Mouse (Mus musculus) spleen, adult 2 months (tissue): ENCODE measurements around the gene Kif1b. TPM values are rescaled to one million over a fixed set of nuclear protein-coding genes. Genes with fewer than 3 reads are reported as not detected.

Experiments used
- DNase-seq, 2 experiments: peaks; one replicate each; pipeline versions ENCODE4 v3.0.0 to v3.0.0-alpha.2; 2012 to 2021; ENCODE audit warnings: low spot score in 2 of 2, low read depth in 1 of 2
- H3K27ac ChIP-seq: fragments of 200-500 bp; 2 replicates; pipeline ENCODE4 v1.5.1; 2012; ENCODE audit warnings: low read length, inconsistent platforms; ENCODE audit not compliant: insufficient read depth
- H3K27me3 ChIP-seq: fragments of 200-500 bp; 2 replicates; pipeline ENCODE4 v1.6.1; 2012; ENCODE audit warnings: mild to moderate bottlenecking, moderate library complexity, low read length, inconsistent platforms; ENCODE audit not compliant: control insufficient read depth, insufficient read depth
- H3K36me3 ChIP-seq: fragments of 200-500 bp; 2 replicates; pipeline ENCODE4 v1.6.1; 2012; ENCODE audit warnings: mild to moderate bottlenecking, low read length, inconsistent platforms; ENCODE audit not compliant: control insufficient read depth, insufficient read depth
- H3K4me1 ChIP-seq: fragments of 200-500 bp; 2 replicates; pipeline ENCODE4 v1.6.1; 2011; ENCODE audit warnings: inconsistent platforms; ENCODE audit not compliant: control insufficient read depth, insufficient read depth, insufficient read length
- H3K4me3 ChIP-seq: fragments of 200-500 bp; 2 replicates; pipeline ENCODE4 v1.5.1; 2011; ENCODE audit warnings: mild to moderate bottlenecking, inconsistent platforms; ENCODE audit not compliant: insufficient read depth, insufficient read length; ENCODE audit errors: extremely low read depth
- CTCF ChIP-seq: fragments of 200-500 bp; IDR thresholded peaks from 2 replicates; pipeline ENCODE4 v1.5.1; 2011; ENCODE audit warnings: mild to moderate bottlenecking, inconsistent platforms; ENCODE audit not compliant: insufficient read depth, insufficient read length, insufficient replicate concordance; ENCODE audit errors: extremely low read depth
- POLR2A ChIP-seq: fragments of 200-500 bp; IDR thresholded peaks from 2 replicates; pipeline ENCODE4 v1.6.1; 2011; ENCODE audit warnings: low read depth, low read length, inconsistent platforms
- WGBS: fragments of 180-500 bp; shearing (Covaris S2); methylation state at CpG from one replicate; pipeline ENCODE4 v1.1.7; 2018; 5-methylcytosine and 5-hydroxymethylcytosine counted together
- polyA plus RNA-seq: library from polyadenylated mRNA; depleted of rRNA; stranded (reverse); fragments of >200 nt; gene quantifications from 2 replicates; pipeline ENCODE4 v1.2.3, GENCODE M21; 2012

The Kif1b gene
- polyA plus RNA-seq, 1 experiment = 12.6 TPM

DNA sequence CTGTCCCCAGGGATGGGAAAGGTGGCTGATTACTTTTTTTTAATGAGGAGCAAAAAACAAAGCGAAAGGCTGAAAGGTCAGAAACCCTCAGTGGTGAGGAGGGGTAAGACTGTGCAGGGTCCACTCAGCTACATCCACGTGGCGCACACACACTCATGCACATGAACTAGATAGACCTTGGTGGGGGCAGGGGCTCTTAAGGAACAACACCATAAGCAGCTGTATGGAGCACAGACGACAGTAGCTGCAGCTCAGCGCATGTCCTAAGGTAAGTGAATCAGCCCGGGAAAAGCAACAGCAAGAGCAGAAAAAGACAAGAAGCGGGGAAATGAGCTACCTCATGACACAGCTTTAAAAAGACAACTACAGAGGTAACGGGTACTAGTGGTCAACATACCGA is 44.3 kb downstream of the Kif1b start:
- no peak overlapping the region for H3K4me3 ChIP-seq
- H3K36me3 ChIP-seq = peaks cover 1% of the 10 kb centered on the region; the same call in 1 of the 2 replicates
- no peak for DNase-seq
- TF ChIP-seq CTCF (no peak), POLR2A (no peak)
- no peak overlapping the region for H3K27ac ChIP-seq
- no peaks in the 10 kb centered on the region for H3K4me1 ChIP-seq
- 89% methylated on average over 9 of the region's 9 CpGs for WGBS
- no peaks in the 10 kb centered on the region for H3K27me3 ChIP-seq

DNA sequence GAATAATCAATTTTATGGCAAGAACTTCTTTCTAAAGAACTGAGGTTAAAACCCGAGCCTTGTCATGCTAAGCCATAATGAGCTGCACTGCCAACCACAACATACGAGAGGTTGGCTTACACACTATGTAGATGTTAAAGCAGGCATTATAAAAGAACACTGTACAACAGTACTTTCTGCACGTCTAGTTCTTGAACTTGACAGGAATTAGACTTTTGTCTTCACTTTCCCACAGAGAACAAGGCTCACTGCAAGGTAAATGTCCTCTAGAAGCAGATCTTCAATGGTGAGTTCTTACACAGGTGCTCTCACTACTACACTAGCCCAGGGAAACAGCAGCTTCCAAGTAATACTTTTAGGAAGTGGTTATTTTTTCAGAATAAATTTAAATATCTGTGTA is 46.0 kb downstream of the Kif1b start:
- Histone ChIP-seq H3K27ac (no peak overlapping the region), H3K4me1 (no peaks in the 10 kb centered on the region), H3K4me3 (no peak overlapping the region), H3K36me3 (peaks cover 1% of the 10 kb centered on the region; the same call in 1 of the 2 replicates), H3K27me3 (no peaks in the 10 kb centered on the region)
- TF ChIP-seq POLR2A = no peak
- TF ChIP-seq CTCF = no peak
- WGBS = 81% methylated on average over 3 of the region's 3 CpGs
- no peak for DNase-seq

DNA sequence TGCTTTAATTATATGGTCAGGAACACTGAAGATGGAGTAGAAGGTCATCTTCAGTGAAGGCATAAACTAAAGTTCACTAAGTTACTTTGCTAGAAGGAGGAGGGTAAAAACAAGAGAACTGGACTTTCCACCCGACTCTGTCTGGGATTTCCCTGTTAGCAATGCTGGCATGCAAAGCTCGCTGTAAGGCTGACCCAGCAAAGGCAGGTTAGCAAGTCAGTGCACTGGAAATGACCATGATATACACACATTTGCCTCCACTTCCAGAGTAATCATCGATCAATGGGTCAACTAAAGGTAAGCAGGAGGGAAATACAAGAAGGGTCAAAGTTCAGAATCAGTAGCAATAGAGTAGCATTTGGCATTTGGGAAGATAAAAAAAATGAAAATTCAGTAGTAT is 46.6 kb downstream of the Kif1b start:
- Histone ChIP-seq H3K4me3 (no peak overlapping the region), H3K27me3 (no peaks in the 10 kb centered on the region), H3K4me1 (no peaks in the 10 kb centered on the region), H3K27ac (no peak overlapping the region), H3K36me3 (no peaks in the 10 kb centered on the region; the same call in 1 of the 2 replicates)
- no peak for DNase-seq
- 83% methylated on average over 3 of the region's 3 CpGs for WGBS
- TF ChIP-seq CTCF (no peak), POLR2A (no peak)

DNA sequence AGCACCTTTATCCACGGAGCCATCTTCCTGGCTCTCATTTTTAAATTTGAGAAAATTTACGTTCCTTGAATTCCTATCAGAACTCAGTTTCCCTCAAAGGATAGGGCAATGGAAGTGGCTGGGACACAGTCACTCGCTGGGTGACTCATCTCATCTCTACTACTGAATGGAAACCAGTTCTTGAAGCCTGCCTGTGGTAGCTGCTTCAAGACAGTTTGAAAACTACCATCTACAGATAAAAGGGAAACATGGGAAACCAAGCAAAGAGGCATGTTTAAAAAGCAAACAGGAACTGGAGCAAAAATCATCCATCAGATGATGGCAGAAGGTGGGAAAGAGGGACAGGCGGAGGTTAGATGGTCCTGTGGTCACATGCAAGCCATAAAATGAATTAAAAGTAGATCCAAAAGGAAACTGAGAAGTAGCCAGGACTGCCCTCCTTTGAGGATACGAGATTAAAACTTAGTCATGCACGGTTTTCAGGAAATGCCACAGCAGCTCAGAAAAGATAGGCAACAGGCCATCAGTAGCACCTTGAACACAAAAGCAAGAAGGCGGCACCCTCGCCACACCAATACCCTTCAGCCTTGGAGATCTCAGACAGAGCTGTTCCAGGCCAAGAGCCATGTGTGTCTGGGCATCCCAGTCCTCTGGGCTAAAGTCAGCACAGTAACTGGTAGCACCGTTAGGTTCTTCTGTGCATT is 48.0 kb downstream of the Kif1b start:
- Histone ChIP-seq H3K4me3 (no peak overlapping the region), H3K4me1 (no peaks in the 10 kb centered on the region), H3K36me3 (no peaks in the 10 kb centered on the region; the same call in 1 of the 2 replicates), H3K27me3 (no peaks in the 10 kb centered on the region), H3K27ac (no peak overlapping the region)
- 78% methylated on average over 9 of the region's 9 CpGs for WGBS
- no peak for DNase-seq
- TF ChIP-seq CTCF = no peak
- TF ChIP-seq POLR2A = no peak

DNA sequence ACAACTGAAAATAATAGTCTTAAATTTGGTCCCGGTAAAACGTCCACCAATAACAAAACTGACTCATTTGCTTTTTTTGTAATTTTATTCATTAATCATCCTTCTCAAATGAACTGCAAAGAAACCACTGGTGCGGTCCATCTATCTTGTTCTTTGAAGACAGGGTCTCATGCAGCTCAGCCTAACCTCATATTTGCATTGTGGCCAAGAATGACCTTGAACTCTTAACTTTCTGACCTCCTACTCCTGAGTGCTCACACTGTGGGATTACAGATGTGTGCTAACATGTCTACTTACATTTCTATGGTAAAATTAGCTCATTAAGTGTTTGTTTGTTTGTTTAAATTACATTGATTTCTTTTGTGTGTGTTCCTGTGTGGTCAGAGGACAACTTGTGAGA is 48.6 kb downstream of the Kif1b start:
- Histone ChIP-seq H3K27ac (no peak overlapping the region), H3K36me3 (no peaks in the 10 kb centered on the region; the same call in 1 of the 2 replicates), H3K4me1 (no peaks in the 10 kb centered on the region), H3K4me3 (no peak overlapping the region), H3K27me3 (no peaks in the 10 kb centered on the region)
- no peak for DNase-seq
- 90% methylated on average over 3 of the region's 3 CpGs for WGBS
- TF ChIP-seq CTCF (no peak), POLR2A (no peak)

DNA sequence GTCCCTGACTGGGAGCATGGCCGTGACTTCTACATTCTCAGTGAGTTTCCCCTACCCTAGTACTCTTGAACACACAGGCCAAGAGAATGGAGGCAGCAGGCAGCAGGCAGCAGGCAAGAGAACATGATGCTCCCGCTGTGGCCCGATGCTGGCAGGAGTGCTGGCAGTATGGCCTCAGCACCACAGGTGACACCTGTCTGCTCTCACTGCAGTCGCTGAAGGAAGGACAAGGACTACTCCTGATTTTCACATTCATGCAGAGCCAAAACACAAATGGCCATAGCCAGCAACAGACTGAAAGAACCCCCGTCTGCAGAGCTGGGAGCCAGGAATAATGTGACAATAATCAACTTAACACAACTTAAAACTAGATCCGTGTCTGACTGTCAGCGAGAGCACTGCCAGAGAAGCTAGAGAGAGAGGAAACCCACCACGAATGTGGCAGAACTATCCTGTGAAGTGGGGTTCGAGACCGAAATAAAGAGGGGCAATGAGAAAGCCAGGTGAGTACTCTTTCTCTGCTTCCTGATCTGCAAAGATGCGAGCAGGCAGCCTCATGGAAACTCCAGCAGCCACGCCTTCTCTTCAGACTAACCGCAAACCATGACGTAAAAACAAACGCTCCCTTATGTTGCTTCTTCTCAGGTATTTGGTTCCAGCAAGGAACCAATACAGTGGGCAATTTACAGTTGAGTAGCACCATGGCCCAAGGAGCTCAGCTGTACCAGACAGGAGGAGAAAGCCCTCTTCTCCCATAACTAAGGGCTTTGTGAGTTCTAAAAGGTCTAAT is 50.8 kb downstream of the Kif1b start:
- TF ChIP-seq CTCF (no peak), POLR2A (no peak)

More for the DNA sequence above, 50.8 kb downstream of the Kif1b start:
- DNase-seq = no peak
- WGBS = 92% methylated on average over 15 of the region's 15 CpGs
- H3K36me3 ChIP-seq = no peaks in the 10 kb centered on the region; the same call in 1 of the 2 replicates
- no peaks in the 10 kb centered on the region for H3K4me1 ChIP-seq
- H3K4me3 ChIP-seq = no peak overlapping the region
- no peak overlapping the region for H3K27ac ChIP-seq
- no peaks in the 10 kb centered on the region for H3K27me3 ChIP-seq
